Mouse (Mus musculus) heart, embryonic 10.5 days (tissue): Measurements from ENCODE around the gene Snx32. TPM values are rescaled to one million over a fixed set of nuclear protein-coding genes. Genes with fewer than 3 reads are reported as not detected.

Experiments
- DNase-seq: peaks from one replicate; pipeline ENCODE4 v3.0.0-alpha.2; 2017; ENCODE audit warnings: low spot score
- H3K27ac ChIP-seq: fragments of 300-500 bp; sonication (generic); 2 replicates; pipeline ENCODE4 v1.5.1; 2016; ENCODE audit warnings: mild to moderate bottlenecking
- H3K27me3 ChIP-seq: fragments of 300-500 bp; sonication (generic); 2 replicates; pipeline ENCODE4 v1.6.1; 2016; ENCODE audit warnings: mild to moderate bottlenecking; ENCODE audit not compliant: poor library complexity, insufficient read depth, severe bottlenecking
- H3K36me3 ChIP-seq: fragments of 300-500 bp; sonication (generic); 2 replicates; pipeline ENCODE4 v1.6.1; 2016; ENCODE audit warnings: mild to moderate bottlenecking, moderate library complexity
- H3K4me1 ChIP-seq: fragments of 300-500 bp; sonication (generic); 2 replicates; pipeline ENCODE4 v1.6.1; 2016; ENCODE audit warnings: mild to moderate bottlenecking
- H3K4me3 ChIP-seq: fragments of 300-500 bp; sonication (generic); 2 replicates; pipeline ENCODE4 v1.5.1; 2016; ENCODE audit warnings: mild to moderate bottlenecking, moderate library complexity
- H3K9me3 ChIP-seq: fragments of 300-500 bp; sonication (generic); 2 replicates; pipeline ENCODE4 v1.6.1; 2016; ENCODE audit warnings: mild to moderate bottlenecking, moderate library complexity
- WGBS: fragments of 180-500 bp; shearing (Covaris S2); methylation state at CpG from one replicate; pipeline ENCODE4 v1.1.7; 2016; 5-methylcytosine and 5-hydroxymethylcytosine counted together
- polyA plus RNA-seq: library from polyadenylated mRNA; unstranded; fragments of >200 nt; fragmentation: Nextera tagmentation; extraction: Ambion mirVana; gene quantifications from 2 replicates; pipeline ENCODE4 v1.2.1, GENCODE M21; 2016

Snx32 gene
- polyA plus RNA-seq, 1 experiment from 2014 or later, result 10.6 TPM

DNA sequence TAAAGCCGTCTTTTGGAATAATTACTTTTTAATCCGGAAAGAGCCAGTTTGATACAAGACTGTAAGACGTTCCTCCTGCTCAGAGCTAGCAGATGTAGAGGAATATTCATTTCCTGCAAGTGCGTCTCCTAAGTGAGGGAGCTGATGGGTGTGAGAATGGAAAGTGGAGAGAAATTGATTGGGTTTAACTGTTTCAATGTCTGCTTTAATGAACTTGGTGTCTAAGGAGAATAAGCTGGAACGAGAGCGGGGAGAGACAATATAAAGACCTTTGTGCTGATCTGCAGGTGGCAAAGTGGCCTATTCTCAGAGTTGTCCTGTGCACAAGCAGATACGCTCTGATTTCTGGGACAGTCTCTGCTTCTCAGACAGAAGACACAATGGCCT lies 19.8 kb upstream of the Snx32 start:
- Histone ChIP-seq H3K9me3 (no peaks in the 10 kb centered on the region), H3K27ac (no peak overlapping the region), H3K4me3 (no peak overlapping the region), H3K36me3 (no peaks in the 10 kb centered on the region), H3K27me3 (peaks cover 30% of the 10 kb centered on the region), H3K4me1 (peaks cover 11% of the 10 kb centered on the region)
- WGBS, result 74% methylated on average over 7 of the region's 7 CpGs
- no peak for DNase-seq

DNA sequence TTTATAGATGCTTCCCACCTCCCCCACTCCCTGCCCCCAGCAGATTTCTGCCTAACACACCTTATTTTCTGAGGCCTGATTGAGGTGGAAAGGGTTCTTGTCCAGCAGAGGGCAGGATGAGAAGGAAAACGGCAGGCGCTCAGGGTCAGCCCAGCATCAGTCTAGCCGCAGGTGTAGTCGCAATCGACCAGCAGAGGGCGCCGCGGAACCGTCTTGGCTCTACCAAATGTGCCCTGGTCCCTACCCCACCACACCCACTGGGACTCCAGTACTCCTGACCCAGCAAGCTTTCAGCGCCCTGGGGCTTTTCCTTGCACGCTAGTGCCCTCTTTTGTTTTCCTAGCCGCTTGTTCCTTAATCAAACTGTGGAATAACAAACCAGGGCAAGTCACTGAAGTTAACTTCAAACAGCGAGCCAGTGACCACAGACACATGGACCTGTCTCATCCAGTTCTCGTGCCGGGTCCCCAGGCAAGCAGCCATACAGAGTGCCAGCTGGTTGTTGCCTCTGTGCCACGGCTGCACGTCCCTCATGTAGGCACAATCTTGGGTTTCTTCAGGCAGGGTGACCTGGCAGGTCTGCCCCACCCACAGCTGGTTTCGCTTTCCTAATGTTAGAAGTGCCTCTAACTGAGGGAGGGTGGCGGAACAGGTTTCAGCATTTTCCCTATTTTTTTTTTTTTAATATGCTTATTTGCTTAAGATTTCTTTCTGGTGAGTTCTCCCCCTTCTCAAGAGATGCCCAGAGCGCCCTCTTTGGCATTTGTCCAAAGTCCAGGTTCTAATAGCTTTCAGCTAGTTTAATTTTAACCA lies 19.2 kb upstream of the Snx32 start:
- H3K36me3 ChIP-seq, result no peaks in the 10 kb centered on the region
- peak overlapping the region; percentile 27 for H3K4me3 ChIP-seq
- peaks cover 11% of the 10 kb centered on the region for H3K4me1 ChIP-seq
- H3K9me3 ChIP-seq, result no peaks in the 10 kb centered on the region
- peaks cover 30% of the 10 kb centered on the region for H3K27me3 ChIP-seq
- DNase-seq, result peak; percentile 97
- 20% methylated on average over 20 of the region's 20 CpGs for WGBS
- no peak overlapping the region for H3K27ac ChIP-seq

GRCm38 (mm10) chr19:5525204-5525603 lies 14.9 kb upstream of the Snx32 start:
- Histone ChIP-seq H3K9me3 (no peaks in the 10 kb centered on the region), H3K36me3 (no peaks in the 10 kb centered on the region), H3K4me3 (no peak overlapping the region), H3K27ac (no peak overlapping the region), H3K27me3 (peaks cover 2% of the 10 kb centered on the region), H3K4me1 (peaks cover 11% of the 10 kb centered on the region)
- DNase-seq, result no peak
- WGBS, result 68% methylated on average over 5 of the region's 5 CpGs

DNA sequence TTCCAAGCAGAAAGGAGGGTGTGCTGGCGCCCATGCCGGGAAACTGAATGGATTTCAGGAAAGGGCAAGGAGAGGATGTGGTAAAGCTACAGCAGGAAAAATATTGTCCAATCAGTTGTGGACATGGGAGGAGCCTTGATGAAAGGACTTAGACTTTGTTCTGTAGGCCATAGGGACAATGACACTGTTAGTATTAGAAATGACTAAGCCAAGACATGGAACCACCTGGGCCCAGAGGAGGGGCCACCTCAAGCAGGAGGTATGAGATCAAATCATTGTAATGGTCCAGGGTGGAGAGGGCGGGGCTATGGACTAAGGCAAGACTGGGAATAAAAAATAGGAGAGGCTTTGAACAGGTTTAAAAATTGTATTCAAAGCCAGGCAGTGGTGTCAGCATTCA lies 8.4 kb upstream of the Snx32 start:
- DNase-seq, result no peak
- WGBS, result 83% methylated on average over 3 of the region's 3 CpGs
- Histone ChIP-seq H3K36me3 (no peaks in the 10 kb centered on the region), H3K9me3 (no peaks in the 10 kb centered on the region), H3K27ac (no peak overlapping the region), H3K4me3 (no peak overlapping the region), H3K4me1 (no peaks in the 10 kb centered on the region), H3K27me3 (no peaks in the 10 kb centered on the region)

DNA sequence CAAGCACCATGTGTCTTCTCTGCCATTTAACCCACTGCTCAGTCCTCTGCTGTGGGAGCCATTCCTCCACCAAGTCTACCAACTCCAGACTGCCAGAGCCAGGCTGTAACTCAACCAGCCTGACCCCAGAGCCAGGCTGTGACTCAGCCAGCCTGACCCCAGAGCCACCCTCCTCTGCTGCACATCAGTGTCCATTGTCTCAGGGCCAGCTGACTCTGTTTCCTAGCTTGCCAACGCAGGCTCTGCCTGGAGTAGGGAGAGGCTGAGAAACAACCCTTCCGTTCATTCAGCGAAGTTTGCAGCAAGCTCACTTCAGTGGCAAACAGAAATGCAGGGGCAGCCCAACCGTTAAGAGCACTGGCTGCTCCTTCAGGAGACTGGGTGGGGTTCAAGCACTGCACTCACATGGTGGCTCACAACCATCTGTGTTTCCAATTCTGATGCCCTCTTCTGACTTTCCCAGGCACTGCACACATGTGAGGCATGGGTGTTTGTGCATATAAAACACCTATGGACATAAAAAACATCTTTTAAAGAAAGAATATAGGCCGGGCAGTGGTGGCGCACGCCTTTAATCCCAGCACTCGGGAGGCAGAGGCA lies 6.7 kb upstream of the Snx32 start:
- WGBS, result 79% methylated on average over 8 of the region's 8 CpGs

DNA sequence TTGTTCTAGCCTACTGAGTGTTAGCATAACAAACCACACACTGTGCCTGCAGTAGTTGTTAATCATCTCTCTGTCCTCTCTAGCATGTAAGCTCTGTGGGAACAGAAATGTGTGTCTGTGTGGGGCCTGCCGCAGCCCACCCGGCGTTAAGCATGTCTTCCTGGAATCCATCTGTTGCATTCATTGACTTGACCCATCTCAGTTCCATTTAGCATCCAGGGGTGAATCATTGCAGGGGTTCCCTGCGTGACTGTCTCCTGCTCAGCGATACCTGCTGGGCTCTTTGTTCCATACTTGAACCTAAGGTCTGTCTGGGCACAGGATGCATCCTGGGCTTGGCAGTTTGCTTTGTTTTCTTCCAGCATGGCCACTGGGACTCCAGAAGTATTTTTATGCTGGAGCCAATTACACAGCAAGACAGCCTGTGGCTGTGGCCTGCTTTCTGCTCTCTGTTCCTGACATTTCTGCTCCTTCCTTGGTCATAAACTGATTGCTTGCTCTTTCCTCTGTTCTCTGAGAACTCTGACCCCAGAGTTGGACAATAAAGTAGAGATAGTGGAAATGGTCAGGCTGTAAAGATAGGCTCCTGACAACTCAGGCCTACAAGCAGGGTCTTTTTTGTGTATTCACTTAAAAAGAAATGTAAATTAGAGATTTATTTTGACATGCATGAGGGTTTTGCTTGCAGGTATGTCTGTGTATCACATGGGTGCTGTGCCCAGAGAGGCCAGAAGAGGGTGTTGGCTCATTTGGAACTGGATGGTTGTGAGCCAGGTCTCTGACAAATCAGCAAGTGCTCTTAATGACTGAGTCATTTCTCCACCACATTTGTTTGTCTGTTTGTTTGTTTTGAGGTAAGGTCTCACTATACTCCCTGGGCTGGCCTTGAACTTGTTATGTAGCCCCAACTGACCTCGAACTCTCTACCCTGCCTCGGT lies 5.8 kb upstream of the Snx32 start:
- no peak for DNase-seq
- 85% methylated on average over 7 of the region's 7 CpGs for WGBS
- Histone ChIP-seq H3K4me1 (peaks cover 6% of the 10 kb centered on the region; the same call in 1 of the 2 replicates), H3K27ac (no peak overlapping the region), H3K36me3 (no peaks in the 10 kb centered on the region), H3K27me3 (no peaks in the 10 kb centered on the region), H3K4me3 (no peak overlapping the region), H3K9me3 (no peaks in the 10 kb centered on the region)

More for the DNA sequence above, 6.7 kb upstream of the Snx32 start:
- no peak for DNase-seq
- no peak overlapping the region for H3K4me3 ChIP-seq
- H3K4me1 ChIP-seq, result 0 out of 2 replicates have a peak, but pooled peaks cover 4% of the 10 kb centered on the region
- H3K27ac ChIP-seq, result no peak overlapping the region
- no peaks in the 10 kb centered on the region for H3K9me3 ChIP-seq
- no peaks in the 10 kb centered on the region for H3K27me3 ChIP-seq
- no peaks in the 10 kb centered on the region for H3K36me3 ChIP-seq

GRCm38 (mm10) chr19:5513005-5513349 lies 2.6 kb upstream of the Snx32 start:
- no peaks in the 10 kb centered on the region for H3K9me3 ChIP-seq
- 81% methylated on average over 3 of the region's 3 CpGs for WGBS
- no peak overlapping the region for H3K4me3 ChIP-seq
- no peak overlapping the region for H3K27ac ChIP-seq
- no peaks in the 10 kb centered on the region; the same call in 1 of the 2 replicates for H3K36me3 ChIP-seq
- no peak for DNase-seq
- H3K4me1 ChIP-seq, result peaks cover 24% of the 10 kb centered on the region
- no peaks in the 10 kb centered on the region for H3K27me3 ChIP-seq

GRCm38 (mm10) chr19:5512091-5513004 lies 2.0 kb upstream of the Snx32 start:
- H3K9me3 ChIP-seq, result no peaks in the 10 kb centered on the region
- no peak for DNase-seq
- H3K4me3 ChIP-seq, result no peak overlapping the region
- no peaks in the 10 kb centered on the region; the same call in 1 of the 2 replicates for H3K36me3 ChIP-seq
- no peaks in the 10 kb centered on the region for H3K27me3 ChIP-seq
- H3K27ac ChIP-seq, result no peak overlapping the region
- 75% methylated on average over 12 of the region's 12 CpGs for WGBS
- peaks cover 24% of the 10 kb centered on the region for H3K4me1 ChIP-seq

- Histone ChIP-seq H3K4me1 (peaks cover 25% of the 10 kb centered on the region), H3K27me3 (no peaks in the 10 kb centered on the region), H3K4me3 (peak overlapping the region; percentile 68), H3K36me3 (no peaks in the 10 kb centered on the region; the same call in 1 of the 2 replicates), H3K9me3 (no peaks in the 10 kb centered on the region), H3K27ac (peak overlapping the region; percentile 89)
- 49% methylated on average over 15 of the region's 15 CpGs for WGBS
- DNase-seq, result no peak
These were observed 815 bp upstream of the Snx32 start for GRCm38 (mm10) chr19:5511074-5511632.

DNA sequence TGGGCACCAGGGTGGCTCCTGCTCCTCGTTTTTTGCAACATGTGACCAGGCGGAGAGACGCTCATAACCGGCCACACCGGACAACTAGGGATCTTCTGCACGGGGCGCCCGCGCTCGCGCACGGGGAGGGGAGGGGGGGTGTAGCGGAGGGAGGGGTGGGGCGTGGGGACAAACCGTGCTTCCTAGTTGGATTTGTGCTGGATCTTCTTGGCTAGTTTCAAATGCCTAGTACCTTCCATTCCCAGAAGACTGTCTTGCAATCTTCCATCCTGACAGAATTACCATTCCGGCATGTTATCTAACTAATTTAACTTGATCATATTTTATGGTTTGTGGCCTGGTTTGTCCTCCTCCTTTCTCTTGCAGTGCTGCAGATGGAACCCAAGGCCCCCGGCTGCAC lies 6.7 kb downstream of the Snx32 start, which contains the start of gene 1700020D05Rik:
Gene 1700020D05Rik (minus strand): TSS at position 101 of the 400 bp plus-strand sequence.
- DNase-seq, result no peak
- Histone ChIP-seq H3K4me3 (no peak within 1 kb of the TSS), H3K27ac (no peak within 1 kb of the TSS), H3K27me3 (no peaks in the 10 kb centered on the region), H3K4me1 (0 out of 2 replicates have a peak, but pooled peaks cover 6% of the 10 kb centered on the region), H3K36me3 (peaks cover 7% of the 10 kb centered on the region; the same call in 1 of the 2 replicates), H3K9me3 (no peaks in the 10 kb centered on the region)
- WGBS, result 57% methylated on average over 14 of the region's 17 CpGs

DNA sequence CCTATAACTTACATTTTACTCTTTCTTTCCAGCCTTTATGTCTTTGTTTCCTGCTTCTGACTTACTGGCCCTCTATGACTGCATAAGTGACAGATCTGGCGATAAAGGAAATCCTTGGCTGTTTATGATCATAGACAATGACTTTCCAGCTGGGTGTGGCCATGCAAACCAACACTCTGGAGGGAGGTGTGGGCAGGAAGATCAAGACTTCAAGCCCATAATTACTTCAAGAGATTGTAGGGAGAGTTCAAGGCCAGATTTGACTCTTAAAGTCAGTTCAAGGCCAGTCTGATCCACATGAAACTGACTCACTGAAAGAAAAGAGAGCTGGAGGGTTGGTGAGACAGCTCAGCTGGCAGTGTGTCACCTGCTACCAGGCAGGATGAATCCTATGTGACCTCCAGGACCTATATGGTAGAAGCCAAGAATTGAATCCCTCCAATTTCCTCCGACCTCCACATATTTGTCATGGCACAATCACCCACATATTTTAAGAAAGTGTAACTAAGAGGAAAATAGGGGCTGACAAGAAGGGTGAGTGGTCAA lies 9.9 kb downstream of the Snx32 start:
- Histone ChIP-seq H3K27me3 (no peaks in the 10 kb centered on the region), H3K27ac (no peak overlapping the region), H3K9me3 (no peaks in the 10 kb centered on the region), H3K36me3 (peaks cover 38% of the 10 kb centered on the region), H3K4me3 (no peak overlapping the region), H3K4me1 (peaks cover 13% of the 10 kb centered on the region; the same call in 1 of the 2 replicates)
- DNase-seq, result no peak
- WGBS, result 85% methylated on average over 2 of the region's 2 CpGs
